Mouse (Mus musculus): ENCODE measurements around the gene Zbtb16.

DNA sequence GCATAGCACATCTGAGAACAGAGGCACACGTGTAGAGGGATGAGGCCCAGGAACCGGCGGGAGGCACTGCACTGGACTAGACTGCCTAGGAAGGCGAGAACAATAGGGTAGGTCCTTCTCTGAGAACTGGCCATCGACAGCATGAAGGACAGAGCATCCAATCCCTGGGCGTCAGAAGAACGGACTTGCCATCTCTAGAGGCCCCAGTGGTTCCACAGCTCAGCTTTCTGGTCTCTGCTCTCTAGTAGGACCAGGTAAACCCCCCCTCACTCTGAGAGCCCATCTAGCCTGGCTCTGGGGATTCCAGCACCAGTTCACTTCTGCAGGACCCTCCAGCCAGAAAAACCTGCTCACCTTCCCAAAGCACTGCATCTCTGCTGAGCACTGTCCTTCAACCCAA is 148.1 kb downstream of the Zbtb16 start:
- TF ChIP-seq CTCF (conservative IDR thresholded peaks at IDR 0.05; ENCODE audit: low read length), result no peak
- TF ChIP-seq POU5F1 (IDR thresholded peaks at IDR 0.05; ENCODE audit: borderline replicate concordance, low read length), result no peak
- no peak for TF ChIP-seq NANOG (IDR thresholded peaks at IDR 0.05; ENCODE audit: borderline replicate concordance, low read length)
